Mouse (Mus musculus): Measurements from ENCODE around the gene Acadsb. TPM values are rescaled to one million over a fixed set of nuclear protein-coding genes. Genes with fewer than 3 reads are reported as not detected.
"Not testable (repeated sequence)": the region's sequence is repeated elsewhere in the genome, so short reads cannot be mapped to it uniquely, and the experiment has no call there.

Gene Acadsb
- 26.4 and 39.0 TPM in 2 replicates for polyA plus RNA-seq (2015; fragmentation: Nextera tagmentation; extraction: Ambion mirVana)

- H3K9ac ChIP-seq: peak within 1 kb of the TSS; percentile 98
- peak within 1 kb of the TSS; percentile 86 for H3K27ac ChIP-seq
- peak within 1 kb of the TSS; percentile 99 for H3K4me3 ChIP-seq (replicated peaks)
- H3K9me3 ChIP-seq (replicated peaks): no peaks in the 10 kb centered on the region
- under 1% methylated on average over 42 of the region's 42 CpGs for WGBS (ENCODE audit: insufficient replicate concordance)
- peak within 1 kb of the TSS; percentile 95 for H3K4me2 ChIP-seq
- H3K4me1 ChIP-seq (replicated peaks): peaks cover 27% of the 10 kb centered on the region
- ATAC-seq (ENCODE audit: low read depth): peak; percentile 98
- H3K27me3 ChIP-seq: no peaks in the 10 kb centered on the region
- peaks cover 3% of the 10 kb centered on the region; the same call in 1 of the 2 replicates for H3K36me3 ChIP-seq
- peak; percentile 99 for DNase-seq
These were observed at the start of gene Acadsb, which contains the start of gene Ikzf5 for GRCm38 (mm10) chr7:131410416-131411058. Acadsb (plus strand) TSS chr7:131410601. Ikzf5 (minus strand) TSS chr7:131410521.

- Histone ChIP-seq H3K4me1 (replicated peaks) (peaks cover 24% of the 10 kb centered on the region), H3K27me3 (0 out of 2 replicates have a peak, but pooled peaks cover 4% of the 10 kb centered on the region), H3K4me3 (replicated peaks) (peak overlapping the region; percentile 93), H3K36me3 (peaks cover 27% of the 10 kb centered on the region), H3K27ac (peak overlapping the region; percentile 92), H3K4me2 (peak overlapping the region; percentile 96), H3K9me3 (replicated peaks) (no peaks in the 10 kb centered on the region), H3K9ac (peak overlapping the region; percentile 97)
- no peak for DNase-seq
- peak; percentile 62 for ATAC-seq (ENCODE audit: low read depth)
- under 1% methylated on average over 34 of the region's 35 CpGs for WGBS (ENCODE audit: insufficient replicate concordance)
These were observed 48.2 kb upstream of the Acadsb start for GRCm38 (mm10) chr7:131362269-131362614.

DNA sequence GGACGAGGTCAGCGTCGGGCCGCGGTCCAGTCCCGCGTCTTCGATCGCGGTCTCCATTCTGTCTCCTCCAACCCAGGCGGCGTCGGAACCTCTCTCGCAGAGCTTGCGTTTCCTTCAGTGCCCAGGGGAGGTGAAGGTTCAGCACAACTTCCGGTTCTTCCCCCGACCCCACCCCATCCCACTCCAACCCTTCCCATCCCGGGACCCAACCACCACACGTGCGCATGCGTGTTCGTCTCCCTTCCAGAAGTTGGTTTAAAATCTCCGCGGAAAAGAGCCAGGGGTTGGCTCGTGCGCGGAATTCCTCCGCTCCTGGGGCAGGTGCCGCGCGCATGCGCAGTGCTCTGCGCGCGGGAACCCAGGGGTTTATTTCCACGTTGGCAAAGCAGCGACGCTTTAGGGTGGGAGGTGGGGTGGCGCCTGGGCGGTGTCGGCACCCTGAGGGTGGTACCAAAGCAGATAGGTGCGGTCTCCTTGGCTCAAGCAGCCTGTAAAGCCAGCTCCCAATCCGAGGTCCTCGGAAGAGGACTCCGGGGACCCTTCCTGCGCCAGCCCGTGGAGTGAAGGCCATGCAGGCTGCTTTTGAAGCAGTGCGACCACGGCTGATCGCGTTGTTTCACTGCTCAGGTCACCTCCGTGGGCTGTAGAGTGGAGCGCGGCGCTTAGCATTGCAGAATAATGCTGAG, 47.6 kb upstream of the Acadsb start, which contains the start of gene 2310057M21Rik:
Gene 2310057M21Rik, minus strand, starts transcription at position 145 of the 686 bp plus-strand sequence.
- peak within 1 kb of the TSS; percentile 96 for H3K4me2 ChIP-seq
- H3K27ac ChIP-seq: peak within 1 kb of the TSS; percentile 92
- WGBS (ENCODE audit: insufficient replicate concordance): under 1% methylated on average over 55 of the region's 55 CpGs
- peaks cover 23% of the 10 kb centered on the region for H3K36me3 ChIP-seq
- H3K9me3 ChIP-seq (replicated peaks): no peaks in the 10 kb centered on the region
- H3K4me3 ChIP-seq (replicated peaks): peak within 1 kb of the TSS; percentile 93
- peaks cover 24% of the 10 kb centered on the region for H3K4me1 ChIP-seq (replicated peaks)
- peak within 1 kb of the TSS; percentile 97 for H3K9ac ChIP-seq
- ATAC-seq (ENCODE audit: low read depth): peak; percentile 94
- peak; percentile 82 for DNase-seq
- H3K27me3 ChIP-seq: 0 out of 2 replicates have a peak, but pooled peaks cover 5% of the 10 kb centered on the region

DNA sequence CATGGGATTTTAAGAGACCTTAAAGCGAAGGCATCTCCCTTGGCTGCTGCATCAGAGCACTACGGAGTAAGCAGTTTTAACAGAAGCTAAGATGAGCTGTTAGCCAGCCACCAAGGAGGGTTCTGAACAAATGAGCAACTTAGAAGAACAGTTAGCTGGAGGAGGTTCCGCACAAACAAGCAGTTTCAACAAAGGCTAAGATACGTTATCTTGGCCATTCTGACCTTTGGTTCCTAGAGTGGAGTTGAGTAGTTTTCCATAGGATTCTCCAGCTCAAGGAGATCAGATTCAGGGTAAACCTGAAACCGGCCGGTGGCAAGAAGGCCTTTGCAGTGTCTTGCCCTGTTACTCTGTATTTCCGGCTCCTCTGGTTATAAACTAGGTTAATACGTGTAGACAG, 46.3 kb upstream of the Acadsb start:
- 0 out of 2 replicates have a peak, but pooled peaks cover 5% of the 10 kb centered on the region for H3K27me3 ChIP-seq
- ATAC-seq (ENCODE audit: low read depth): no peak
- H3K36me3 ChIP-seq: peaks cover 9% of the 10 kb centered on the region
- H3K4me1 ChIP-seq (replicated peaks): peaks cover 24% of the 10 kb centered on the region
- no peak for DNase-seq
- 87% methylated on average over 8 of the region's 8 CpGs for WGBS (ENCODE audit: insufficient replicate concordance)
- no peak overlapping the region for H3K9ac ChIP-seq
- H3K4me3 ChIP-seq (replicated peaks): no peak overlapping the region
- H3K4me2 ChIP-seq: no peak overlapping the region
- H3K27ac ChIP-seq: 0 out of 2 replicates have a peak overlapping the region, but pooled peaks have one; percentile 39
- H3K9me3 ChIP-seq (replicated peaks): no peaks in the 10 kb centered on the region

DNA sequence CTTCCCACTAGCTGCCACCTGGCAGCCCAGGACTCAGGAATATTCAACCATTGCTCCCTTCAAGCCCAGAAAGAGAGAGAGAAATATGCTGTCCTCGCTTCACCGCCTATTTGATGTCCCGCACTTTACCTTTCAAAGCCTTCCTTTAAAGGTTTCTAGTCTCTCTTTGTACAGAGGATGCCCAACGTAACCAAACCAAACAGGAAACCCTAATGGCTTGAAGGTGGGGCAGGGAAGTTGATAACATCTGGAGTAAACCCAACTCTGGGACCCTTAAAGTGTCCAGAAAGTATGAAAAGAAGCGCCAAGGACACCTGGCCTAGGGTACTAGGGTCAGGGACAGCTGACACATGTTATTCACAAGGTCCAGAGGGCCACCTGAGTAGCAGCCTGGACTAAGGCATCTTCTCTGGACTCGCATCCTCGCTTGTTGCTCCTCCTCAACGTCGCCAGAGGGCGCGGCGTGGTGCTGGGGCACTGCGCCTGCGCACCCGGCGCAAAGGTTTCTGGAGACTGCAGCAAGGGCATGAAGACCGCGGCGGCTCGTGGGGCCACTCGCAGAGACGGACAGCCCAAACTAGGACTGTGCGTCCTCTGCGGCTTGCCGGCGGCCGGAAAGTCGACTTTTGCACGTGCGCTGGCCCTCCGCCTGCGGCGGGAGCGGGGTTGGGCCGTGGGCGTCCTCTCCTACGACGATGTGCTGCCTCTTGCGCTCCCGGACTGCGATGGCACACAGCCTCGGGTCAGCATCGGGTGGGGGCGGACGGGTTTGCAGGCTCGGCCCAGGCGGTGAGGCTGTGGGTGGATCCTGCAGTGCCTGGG, 39.5 kb upstream of the Acadsb start, which contains the start of gene Pstk:
Gene Pstk, plus strand, starts transcription at position 494 of the 822 bp plus-strand sequence.
- peaks cover 6% of the 10 kb centered on the region for H3K36me3 ChIP-seq
- H3K9me3 ChIP-seq (replicated peaks): no peaks in the 10 kb centered on the region
- H3K4me3 ChIP-seq (replicated peaks): peak within 1 kb of the TSS; percentile 79
- H3K9ac ChIP-seq: peak within 1 kb of the TSS; percentile 89
- peaks cover 24% of the 10 kb centered on the region for H3K4me1 ChIP-seq (replicated peaks)
- H3K27me3 ChIP-seq: 0 out of 2 replicates have a peak, but pooled peaks cover 5% of the 10 kb centered on the region
- ATAC-seq (ENCODE audit: low read depth) (peak; percentile 96), DNase-seq (peak; percentile 85)
- peak within 1 kb of the TSS; percentile 88 for H3K4me2 ChIP-seq
- 2% methylated on average over 47 of the region's 47 CpGs for WGBS (ENCODE audit: insufficient replicate concordance)
- peak within 1 kb of the TSS; percentile 94 for H3K27ac ChIP-seq

GRCm38 (mm10) chr7:131371470-131371860, 38.9 kb upstream of the Acadsb start:
- peaks cover 6% of the 10 kb centered on the region for H3K36me3 ChIP-seq
- peak overlapping the region; percentile 94 for H3K27ac ChIP-seq
- WGBS (ENCODE audit: insufficient replicate concordance): 5% methylated on average over 9 of the region's 9 CpGs
- H3K27me3 ChIP-seq: 0 out of 2 replicates have a peak, but pooled peaks cover 5% of the 10 kb centered on the region
- H3K9ac ChIP-seq: peak overlapping the region; percentile 89
- ATAC-seq (ENCODE audit: low read depth) (peak; percentile 63), DNase-seq (no peak)
- peak overlapping the region; percentile 88 for H3K4me2 ChIP-seq
- H3K9me3 ChIP-seq (replicated peaks): no peaks in the 10 kb centered on the region
- H3K4me3 ChIP-seq (replicated peaks): peak overlapping the region; percentile 79
- peaks cover 24% of the 10 kb centered on the region for H3K4me1 ChIP-seq (replicated peaks)

GRCm38 (mm10) chr7:131371880-131372651, 38.3 kb upstream of the Acadsb start:
- Histone ChIP-seq H3K4me2 (peak overlapping the region; percentile 88), H3K9me3 (replicated peaks) (no peaks in the 10 kb centered on the region), H3K27ac (peak overlapping the region; percentile 94), H3K4me1 (replicated peaks) (peaks cover 24% of the 10 kb centered on the region), H3K4me3 (replicated peaks) (peak overlapping the region; percentile 79), H3K9ac (peak overlapping the region; percentile 89), H3K27me3 (0 out of 2 replicates have a peak, but pooled peaks cover 3% of the 10 kb centered on the region), H3K36me3 (peaks cover 6% of the 10 kb centered on the region)
- peak; percentile 15 for DNase-seq
- ATAC-seq (ENCODE audit: low read depth): no peak
- 34% methylated on average over 9 of the region's 9 CpGs for WGBS (ENCODE audit: insufficient replicate concordance)

GRCm38 (mm10) chr7:131391761-131392160, 18.6 kb upstream of the Acadsb start:
- H3K36me3 ChIP-seq: peaks cover 53% of the 10 kb centered on the region
- WGBS (ENCODE audit: insufficient replicate concordance): 92% methylated on average over 7 of the region's 7 CpGs

GRCm38 (mm10) chr7:131409321-131409987, 947 bp upstream of the Acadsb start:
- WGBS (ENCODE audit: insufficient replicate concordance): 6% methylated on average over 16 of the region's 16 CpGs
- no peaks in the 10 kb centered on the region for H3K27me3 ChIP-seq
- H3K9me3 ChIP-seq (replicated peaks): no peaks in the 10 kb centered on the region
- H3K4me3 ChIP-seq (replicated peaks): peak overlapping the region; percentile 99
- peak overlapping the region; percentile 86 for H3K27ac ChIP-seq
- peak overlapping the region; percentile 98 for H3K9ac ChIP-seq
- peak overlapping the region; percentile 95 for H3K4me2 ChIP-seq
- DNase-seq: no peak
- ATAC-seq (ENCODE audit: low read depth): no peak
- peaks cover 32% of the 10 kb centered on the region for H3K4me1 ChIP-seq (replicated peaks)
- H3K36me3 ChIP-seq: peaks cover 3% of the 10 kb centered on the region; the same call in 1 of the 2 replicates

More at GRCm38 (mm10) chr7:131391761-131392160, 18.6 kb upstream of the Acadsb start:
- ATAC-seq (ENCODE audit: low read depth); H3K4me1 ChIP-seq (replicated peaks); H3K27me3 ChIP-seq; H3K27ac ChIP-seq; H3K9me3 ChIP-seq (replicated peaks); H3K4me3 ChIP-seq (replicated peaks); H3K9ac ChIP-seq; DNase-seq; H3K4me2 ChIP-seq: not testable (repeated sequence)

- peak overlapping the region; percentile 86 for H3K27ac ChIP-seq
- WGBS (ENCODE audit: insufficient replicate concordance): under 1% methylated on average over 38 of the region's 38 CpGs
- H3K9ac ChIP-seq: peak overlapping the region; percentile 98
- peaks cover 27% of the 10 kb centered on the region for H3K4me1 ChIP-seq (replicated peaks)
- ATAC-seq (ENCODE audit: low read depth) (peak; percentile 70), DNase-seq (no peak)
- H3K9me3 ChIP-seq (replicated peaks): no peaks in the 10 kb centered on the region
- H3K4me2 ChIP-seq: peak overlapping the region; percentile 95
- H3K4me3 ChIP-seq (replicated peaks): peak overlapping the region; percentile 99
- H3K36me3 ChIP-seq: peaks cover 3% of the 10 kb centered on the region; the same call in 1 of the 2 replicates
- H3K27me3 ChIP-seq: no peaks in the 10 kb centered on the region
These were observed 414 bp upstream of the Acadsb start for GRCm38 (mm10) chr7:131409988-131410385.

Measured in liver, embryonic 13.5 days (tissue).